Mouse (Mus musculus): ENCODE measurements at regions not wholly inside any gene's neighbourhood (a gene's known extent, or its start where the extent isn't known, plus 50 kb on each side); places are given as distances from the start of the nearest gene placed in this dataset.

GRCm38 (mm10) chr12:16056216-16056615 is 239.5 kb upstream of the Trib2 start:
- no peak for DNase-seq

GRCm38 (mm10) chr12:16054591-16054990 is 237.9 kb upstream of the Trib2 start:
- no peak for DNase-seq

GRCm38 (mm10) chr12:16053735-16054134 is 237.0 kb upstream of the Trib2 start:
- no peak for DNase-seq

GRCm38 (mm10) chr12:16052998-16053397 is 236.3 kb upstream of the Trib2 start:
- no peak for DNase-seq

GRCm38 (mm10) chr12:16052353-16052752 is 235.6 kb upstream of the Trib2 start:
- no peak for DNase-seq

- no peak for DNase-seq
Measured at GRCm38 (mm10) chr12:16051439-16051838, 234.7 kb upstream of the Trib2 start.

GRCm38 (mm10) chr12:16049545-16049944 is 232.8 kb upstream of the Trib2 start:
- DNase-seq, result no peak

- DNase-seq, result no peak
Measured at GRCm38 (mm10) chr12:16046643-16047042, 229.9 kb upstream of the Trib2 start.

- no peak for DNase-seq
Measured at GRCm38 (mm10) chr12:16045791-16046494, 229.2 kb upstream of the Trib2 start.

- no peak for DNase-seq
Measured at GRCm38 (mm10) chr12:16043466-16044214, 226.9 kb upstream of the Trib2 start.

GRCm38 (mm10) chr12:16042362-16042761 is 225.6 kb upstream of the Trib2 start:
- no peak for DNase-seq

GRCm38 (mm10) chr12:16041129-16041528 is 224.4 kb upstream of the Trib2 start:
- no peak for DNase-seq

- no peak for DNase-seq
Measured at GRCm38 (mm10) chr12:16035551-16035950, 218.8 kb upstream of the Trib2 start.

GRCm38 (mm10) chr12:16034691-16035515 is 218.2 kb upstream of the Trib2 start:
- peak; percentile 27 for DNase-seq

- DNase-seq, result no peak
Measured at GRCm38 (mm10) chr12:16026654-16027053, 209.9 kb upstream of the Trib2 start.

GRCm38 (mm10) chr12:16023273-16023672 is 206.6 kb upstream of the Trib2 start:
- DNase-seq, result no peak

- DNase-seq, result no peak
Measured at GRCm38 (mm10) chr12:16021202-16021821, 204.6 kb upstream of the Trib2 start.

GRCm38 (mm10) chr12:16018237-16018636 is 201.5 kb upstream of the Trib2 start:
- DNase-seq, result no peak

GRCm38 (mm10) chr12:16016621-16017020 is 199.9 kb upstream of the Trib2 start:
- no peak for DNase-seq

- DNase-seq, result no peak
Measured at GRCm38 (mm10) chr12:16015596-16015995, 198.9 kb upstream of the Trib2 start.

GRCm38 (mm10) chr12:16014679-16015078 is 198.0 kb upstream of the Trib2 start:
- DNase-seq, result no peak

- no peak for DNase-seq
Measured at GRCm38 (mm10) chr12:16013861-16014630, 197.3 kb upstream of the Trib2 start.
